Mouse (Mus musculus): ENCODE measurements around the gene Tmem98. TPM values are rescaled to one million over a fixed set of nuclear protein-coding genes. Genes with fewer than 3 reads are reported as not detected.

The Tmem98 gene
- polyA plus RNA-seq, 1 experiment: 10.9 TPM

GRCm38 (mm10) chr11:80778916-80779526 lies 31.0 kb upstream of the Tmem98 start:
- Histone ChIP-seq H3K27ac (ENCODE audit: control insufficient read depth, insufficient read depth, low read length) (no peak overlapping the region), H3K4me1 (replicated peaks; ENCODE audit: control insufficient read depth, insufficient read depth, low read length) (peaks cover 2% of the 10 kb centered on the region; the same call in 1 of the 2 replicates), H3K36me3 (ENCODE audit: control insufficient read depth, insufficient read depth, low read length) (no peaks in the 10 kb centered on the region), H3K27me3 (ENCODE audit: control insufficient read depth, insufficient read depth, low read length) (no peaks in the 10 kb centered on the region; the same call in 1 of the 2 replicates), H3K4me3 (ENCODE audit: control insufficient read depth, insufficient read depth, low read length) (peak overlapping the region; percentile 30)
- no peak for DNase-seq
- 10% methylated on average over 18 of the region's 18 CpGs for WGBS
- TF ChIP-seq POLR2A (IDR thresholded peaks at IDR 0.05; ENCODE audit: control insufficient read depth, extremely low read depth, insufficient read depth, low read length, poor library complexity): no peak
- TF ChIP-seq CTCF (IDR thresholded peaks at IDR 0.05; ENCODE audit: borderline replicate concordance, control insufficient read depth, extremely low read depth, insufficient read depth, low read length, poor library complexity): no peak

- H3K4me1 ChIP-seq (replicated peaks; ENCODE audit: control insufficient read depth, insufficient read depth, low read length): peaks cover 2% of the 10 kb centered on the region; the same call in 1 of the 2 replicates
- H3K36me3 ChIP-seq (ENCODE audit: control insufficient read depth, insufficient read depth, low read length): no peaks in the 10 kb centered on the region
- no peaks in the 10 kb centered on the region; the same call in 1 of the 2 replicates for H3K27me3 ChIP-seq (ENCODE audit: control insufficient read depth, insufficient read depth, low read length)
- 2% methylated on average over 86 of the region's 87 CpGs for WGBS
- DNase-seq: peak; percentile 80
- H3K4me3 ChIP-seq (ENCODE audit: control insufficient read depth, insufficient read depth, low read length): peak within 1 kb of the TSS; percentile 30
- TF ChIP-seq CTCF (IDR thresholded peaks at IDR 0.05; ENCODE audit: borderline replicate concordance, control insufficient read depth, extremely low read depth, insufficient read depth, low read length, poor library complexity): peak; percentile 77; the same call in 1 of the 2 replicates
- TF ChIP-seq POLR2A (IDR thresholded peaks at IDR 0.05; ENCODE audit: control insufficient read depth, extremely low read depth, insufficient read depth, low read length, poor library complexity): 0 out of 2 replicates have a peak, but pooled peaks have one; percentile 21
- H3K27ac ChIP-seq (ENCODE audit: control insufficient read depth, insufficient read depth, low read length): no peak within 1 kb of the TSS
Observed at GRCm38 (mm10) chr11:80779527-80780344, 30.2 kb upstream of the Tmem98 start, which contains the start of gene Myo1d. Gene Myo1d (minus strand): TSS chr11:80780025.

- peaks cover 2% of the 10 kb centered on the region; the same call in 1 of the 2 replicates for H3K4me1 ChIP-seq (replicated peaks; ENCODE audit: control insufficient read depth, insufficient read depth, low read length)
- WGBS: 94% methylated on average over 2 of the region's 2 CpGs
- no peak for DNase-seq
- no peak for TF ChIP-seq POLR2A (IDR thresholded peaks at IDR 0.05; ENCODE audit: control insufficient read depth, extremely low read depth, insufficient read depth, low read length, poor library complexity)
- TF ChIP-seq CTCF (IDR thresholded peaks at IDR 0.05; ENCODE audit: borderline replicate concordance, control insufficient read depth, extremely low read depth, insufficient read depth, low read length, poor library complexity): no peak
- no peak overlapping the region for H3K27ac ChIP-seq (ENCODE audit: control insufficient read depth, insufficient read depth, low read length)
- no peak overlapping the region for H3K4me3 ChIP-seq (ENCODE audit: control insufficient read depth, insufficient read depth, low read length)
- no peaks in the 10 kb centered on the region for H3K36me3 ChIP-seq (ENCODE audit: control insufficient read depth, insufficient read depth, low read length)
- no peaks in the 10 kb centered on the region; the same call in 1 of the 2 replicates for H3K27me3 ChIP-seq (ENCODE audit: control insufficient read depth, insufficient read depth, low read length)
Observed at GRCm38 (mm10) chr11:80781535-80781934, 28.4 kb upstream of the Tmem98 start.

- Histone ChIP-seq H3K27me3 (ENCODE audit: control insufficient read depth, insufficient read depth, low read length) (no peaks in the 10 kb centered on the region; the same call in 1 of the 2 replicates), H3K27ac (ENCODE audit: control insufficient read depth, insufficient read depth, low read length) (no peak overlapping the region), H3K4me3 (ENCODE audit: control insufficient read depth, insufficient read depth, low read length) (no peak overlapping the region), H3K36me3 (ENCODE audit: control insufficient read depth, insufficient read depth, low read length) (no peaks in the 10 kb centered on the region), H3K4me1 (replicated peaks; ENCODE audit: control insufficient read depth, insufficient read depth, low read length) (peaks cover 2% of the 10 kb centered on the region; the same call in 1 of the 2 replicates)
- DNase-seq: no peak
- 87% methylated on average over 7 of the region's 7 CpGs for WGBS
- TF ChIP-seq POLR2A (IDR thresholded peaks at IDR 0.05; ENCODE audit: control insufficient read depth, extremely low read depth, insufficient read depth, low read length, poor library complexity) (no peak), CTCF (IDR thresholded peaks at IDR 0.05; ENCODE audit: borderline replicate concordance, control insufficient read depth, extremely low read depth, insufficient read depth, low read length, poor library complexity) (no peak)
Observed at GRCm38 (mm10) chr11:80783460-80783859, 26.5 kb upstream of the Tmem98 start.

- no peak for DNase-seq
- H3K27me3 ChIP-seq (ENCODE audit: control insufficient read depth, insufficient read depth, low read length): no peaks in the 10 kb centered on the region; the same call in 1 of the 2 replicates
- H3K4me3 ChIP-seq (ENCODE audit: control insufficient read depth, insufficient read depth, low read length): no peak overlapping the region
- WGBS: 90% methylated on average over 3 of the region's 3 CpGs
- H3K36me3 ChIP-seq (ENCODE audit: control insufficient read depth, insufficient read depth, low read length): no peaks in the 10 kb centered on the region
- TF ChIP-seq CTCF (IDR thresholded peaks at IDR 0.05; ENCODE audit: borderline replicate concordance, control insufficient read depth, extremely low read depth, insufficient read depth, low read length, poor library complexity): no peak
- no peak for TF ChIP-seq POLR2A (IDR thresholded peaks at IDR 0.05; ENCODE audit: control insufficient read depth, extremely low read depth, insufficient read depth, low read length, poor library complexity)
- H3K27ac ChIP-seq (ENCODE audit: control insufficient read depth, insufficient read depth, low read length): no peak overlapping the region
- peaks cover 2% of the 10 kb centered on the region; the same call in 1 of the 2 replicates for H3K4me1 ChIP-seq (replicated peaks; ENCODE audit: control insufficient read depth, insufficient read depth, low read length)
Observed at GRCm38 (mm10) chr11:80784294-80784743, 25.7 kb upstream of the Tmem98 start.

GRCm38 (mm10) chr11:80785672-80786071 lies 24.3 kb upstream of the Tmem98 start:
- no peak overlapping the region for H3K27ac ChIP-seq (ENCODE audit: control insufficient read depth, insufficient read depth, low read length)

More at GRCm38 (mm10) chr11:80785672-80786071, 24.3 kb upstream of the Tmem98 start:
- Histone ChIP-seq H3K27me3 (ENCODE audit: control insufficient read depth, insufficient read depth, low read length) (no peaks in the 10 kb centered on the region), H3K36me3 (ENCODE audit: control insufficient read depth, insufficient read depth, low read length) (no peaks in the 10 kb centered on the region), H3K4me1 (replicated peaks; ENCODE audit: control insufficient read depth, insufficient read depth, low read length) (no peaks in the 10 kb centered on the region), H3K4me3 (ENCODE audit: control insufficient read depth, insufficient read depth, low read length) (no peak overlapping the region)
- WGBS: 38% methylated on average over 5 of the region's 5 CpGs
- TF ChIP-seq POLR2A (IDR thresholded peaks at IDR 0.05; ENCODE audit: control insufficient read depth, extremely low read depth, insufficient read depth, low read length, poor library complexity): no peak
- no peak for TF ChIP-seq CTCF (IDR thresholded peaks at IDR 0.05; ENCODE audit: borderline replicate concordance, control insufficient read depth, extremely low read depth, insufficient read depth, low read length, poor library complexity)
- DNase-seq: no peak
